Mouse (Mus musculus) erythroblast, embryonic 14.5 days (primary cell): ENCODE measurements around the gene Trim65.

Source experiments
- GATA1 ChIP-seq: IDR thresholded peaks from 2 replicates; pipeline ENCODE4 v1.6.1; 2012; ENCODE audit warnings: low read length, inconsistent platforms, mixed read lengths
- TAL1 ChIP-seq: IDR thresholded peaks from 3 replicates; pipeline ENCODE4 v1.6.1; 2012; ENCODE audit warnings: low read length, inconsistent platforms, mixed read lengths

- TF ChIP-seq TAL1 (peak; percentile 62), GATA1 (peak; percentile 47)
Measured at GRCm38 (mm10) chr11:116143468-116143867, 12.5 kb upstream of the Trim65 start.
